Mouse (Mus musculus) limb, embryonic 13.5 days (tissue): Measurements from ENCODE around the gene Dot1l. TPM values are rescaled to one million over a fixed set of nuclear protein-coding genes. Genes with fewer than 3 reads are reported as not detected.
"Not testable (repeated sequence)": the region's sequence is repeated elsewhere in the genome, so short reads cannot be mapped to it uniquely, and the experiment has no call there.

Experiments used
- ATAC-seq: fragments of 200-750 bp; cut with Nextera tagmentation; 2 replicates; pipeline ENCODE4 v1.8.0; 2017; ENCODE audit warnings: low read depth, moderate number of reproducible peaks, moderate TSS enrichment; ENCODE audit not compliant: low FRiP score
- H3K27ac ChIP-seq: fragments of 300-500 bp; sonication (generic); 2 replicates; pipeline ENCODE4 v1.5.1; 2015; ENCODE audit warnings: inconsistent platforms, mild to moderate bottlenecking, moderate library complexity
- H3K27me3 ChIP-seq: fragments of 300-500 bp; sonication (generic); 2 replicates; pipeline ENCODE4 v1.6.1; 2015; ENCODE audit warnings: mild to moderate bottlenecking, inconsistent platforms
- H3K36me3 ChIP-seq: fragments of 300-500 bp; sonication (generic); 2 replicates; pipeline ENCODE4 v1.6.1; 2015; ENCODE audit warnings: inconsistent platforms, mild to moderate bottlenecking, moderate library complexity
- H3K4me1 ChIP-seq: fragments of 300-500 bp; sonication (generic); 2 replicates; pipeline ENCODE4 v1.6.1; 2015; ENCODE audit warnings: inconsistent platforms
- H3K4me2 ChIP-seq: fragments of 300-500 bp; sonication (generic); replicated peaks from 2 replicates; pipeline ENCODE4 v1.6.1; 2015; ENCODE audit warnings: inconsistent platforms, mild to moderate bottlenecking, moderate library complexity
- H3K4me3 ChIP-seq: fragments of 300-500 bp; sonication (generic); 2 replicates; pipeline ENCODE4 v1.5.1; 2015; ENCODE audit warnings: moderate library complexity, mild to moderate bottlenecking, inconsistent platforms
- H3K9ac ChIP-seq: fragments of 300-500 bp; sonication (generic); 2 replicates; pipeline ENCODE4 v1.6.1; 2015; ENCODE audit warnings: mild to moderate bottlenecking, inconsistent platforms
- H3K9me3 ChIP-seq: fragments of 300-500 bp; sonication (generic); 2 replicates; pipeline ENCODE4 v1.6.1; 2016; ENCODE audit warnings: inconsistent platforms
- WGBS: fragments of 180-500 bp; shearing (Covaris S2); methylation state at CpG from one replicate; pipeline ENCODE4 v1.1.7; 2015; 5-methylcytosine and 5-hydroxymethylcytosine counted together
- polyA plus RNA-seq: library from polyadenylated mRNA; unstranded; fragments of >200 nt; fragmentation: Nextera tagmentation; extraction: Ambion mirVana; gene quantifications from 2 replicates; pipeline ENCODE4 v1.2.1, GENCODE M21; 2015

Dot1l gene
- polyA plus RNA-seq, 1 experiment from 2014 or later = 19.2 TPM

DNA sequence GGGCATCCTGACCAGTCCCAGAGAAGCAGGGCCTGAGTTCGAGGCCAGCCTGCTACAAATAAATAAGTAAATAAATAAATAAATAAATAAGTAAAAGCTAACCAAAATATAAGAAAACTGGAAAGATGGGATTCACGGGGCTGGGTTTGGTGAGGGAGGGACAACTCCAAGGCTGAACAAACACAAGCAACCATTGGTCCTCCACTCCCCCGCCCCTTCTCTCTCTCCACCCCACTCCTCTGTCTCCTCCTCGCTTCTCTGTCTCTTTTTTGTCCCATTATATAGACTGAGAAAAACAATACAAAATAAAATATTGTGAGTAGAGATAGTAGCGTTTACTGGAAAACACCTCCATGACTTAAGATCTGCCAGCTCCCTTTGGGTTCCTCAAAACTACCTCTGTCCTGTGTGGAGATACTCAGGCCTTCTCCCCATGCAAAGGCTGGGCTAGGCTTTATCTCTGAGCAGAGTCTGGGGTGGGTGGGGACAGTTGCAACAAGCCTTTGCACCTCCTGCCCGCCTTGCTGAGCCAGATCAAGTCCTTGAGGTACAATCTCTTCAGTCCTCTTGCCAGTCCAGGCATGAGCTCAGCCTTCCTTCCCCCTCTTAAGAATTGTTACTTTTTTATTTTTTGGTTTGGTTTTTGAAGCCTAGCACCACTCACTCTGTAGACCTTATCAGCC is 63.7 kb downstream of the Dot1l start:
- H3K9ac ChIP-seq = no peak overlapping the region
- H3K27me3 ChIP-seq = no peaks in the 10 kb centered on the region
- no peaks in the 10 kb centered on the region for H3K9me3 ChIP-seq
- H3K4me2 ChIP-seq = no peak overlapping the region
- no peak overlapping the region for H3K27ac ChIP-seq
- no peaks in the 10 kb centered on the region for H3K36me3 ChIP-seq
- H3K4me3 ChIP-seq = no peak overlapping the region
- 58% methylated on average over 6 of the region's 6 CpGs for WGBS
- no peaks in the 10 kb centered on the region for H3K4me1 ChIP-seq
- ATAC-seq = no peak

DNA sequence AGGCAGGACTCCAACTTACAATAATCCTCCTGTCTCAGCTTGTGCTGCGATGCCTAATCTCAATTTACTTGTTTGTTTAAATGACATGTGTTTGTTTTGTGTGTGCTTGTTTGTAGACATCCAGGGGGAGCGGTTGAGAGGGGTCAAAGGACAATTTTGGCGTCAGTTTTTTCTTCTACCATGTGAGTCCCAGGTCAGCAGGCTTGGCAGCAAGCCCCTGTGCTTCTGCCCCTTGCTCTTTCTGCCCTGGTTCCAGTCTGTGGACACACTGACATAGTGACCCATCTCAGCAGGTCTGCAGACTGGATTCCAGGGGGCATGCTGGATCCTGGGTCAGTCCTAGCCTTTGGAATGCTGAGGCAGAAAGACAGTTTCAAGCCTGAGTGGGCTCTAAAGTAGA is 64.4 kb downstream of the Dot1l start:
- ATAC-seq = no peak
- H3K4me1 ChIP-seq = no peaks in the 10 kb centered on the region
- no peak overlapping the region for H3K4me3 ChIP-seq
- no peaks in the 10 kb centered on the region for H3K9me3 ChIP-seq
- no peaks in the 10 kb centered on the region for H3K36me3 ChIP-seq
- WGBS = 57% methylated on average over 3 of the region's 3 CpGs
- no peaks in the 10 kb centered on the region for H3K27me3 ChIP-seq
- H3K27ac ChIP-seq = no peak overlapping the region
- H3K4me2 ChIP-seq = no peak overlapping the region
- H3K9ac ChIP-seq = no peak overlapping the region

DNA sequence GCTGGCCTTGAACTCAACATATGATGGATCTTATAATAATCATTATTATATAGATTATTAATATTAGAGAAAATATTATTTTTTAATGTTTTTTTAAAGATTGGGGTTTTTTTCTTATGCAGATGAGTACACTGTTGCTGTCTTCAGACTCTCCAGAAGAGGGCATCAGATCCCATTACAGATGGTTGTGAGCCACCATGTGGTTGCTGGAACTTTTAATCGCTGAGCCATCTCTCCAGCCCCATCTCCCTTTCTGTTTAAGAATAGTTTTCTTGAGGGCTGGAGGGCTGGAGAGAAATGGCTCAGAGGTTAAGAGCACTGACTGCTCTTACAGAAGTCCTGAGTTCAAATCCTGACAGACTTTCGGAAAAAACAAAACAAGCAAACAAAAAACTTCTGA is 67.0 kb downstream of the Dot1l start:
- H3K9me3 ChIP-seq = no peaks in the 10 kb centered on the region
- no peaks in the 10 kb centered on the region for H3K36me3 ChIP-seq
- no peak overlapping the region for H3K4me2 ChIP-seq
- H3K9ac ChIP-seq = no peak overlapping the region
- H3K4me1 ChIP-seq = no peaks in the 10 kb centered on the region
- ATAC-seq = no peak
- H3K27me3 ChIP-seq = no peaks in the 10 kb centered on the region
- 50% methylated on average over 2 of the region's 2 CpGs for WGBS
- H3K27ac ChIP-seq = no peak overlapping the region
- H3K4me3 ChIP-seq = no peak overlapping the region

DNA sequence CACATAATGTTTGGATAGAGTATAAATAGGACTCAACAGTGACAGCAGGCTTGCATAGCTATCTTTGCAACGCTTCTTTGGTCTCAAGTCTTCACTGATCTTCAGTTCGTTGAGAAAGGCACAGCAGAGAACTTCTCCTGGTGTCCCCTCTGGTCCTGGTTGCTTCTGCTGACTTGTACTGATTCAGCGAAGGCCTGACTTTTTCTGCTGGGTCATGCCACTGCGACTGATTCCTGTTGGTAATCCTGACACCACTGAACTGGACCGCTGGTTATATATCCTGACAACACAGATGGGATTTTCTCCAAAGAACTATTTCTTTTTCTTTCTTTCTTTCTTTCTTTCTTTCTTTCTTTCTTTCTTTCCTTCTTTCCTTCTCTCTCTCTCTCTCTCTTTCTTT is 67.5 kb downstream of the Dot1l start:
- Histone ChIP-seq H3K4me1 (peaks cover 1% of the 10 kb centered on the region), H3K4me2 (no peak overlapping the region), H3K36me3 (no peaks in the 10 kb centered on the region), H3K9ac (no peak overlapping the region), H3K27me3 (no peaks in the 10 kb centered on the region), H3K9me3 (no peaks in the 10 kb centered on the region), H3K4me3 (no peak overlapping the region), H3K27ac (no peak overlapping the region)
- ATAC-seq = no peak
- WGBS = 91% methylated on average over 5 of the region's 5 CpGs

DNA sequence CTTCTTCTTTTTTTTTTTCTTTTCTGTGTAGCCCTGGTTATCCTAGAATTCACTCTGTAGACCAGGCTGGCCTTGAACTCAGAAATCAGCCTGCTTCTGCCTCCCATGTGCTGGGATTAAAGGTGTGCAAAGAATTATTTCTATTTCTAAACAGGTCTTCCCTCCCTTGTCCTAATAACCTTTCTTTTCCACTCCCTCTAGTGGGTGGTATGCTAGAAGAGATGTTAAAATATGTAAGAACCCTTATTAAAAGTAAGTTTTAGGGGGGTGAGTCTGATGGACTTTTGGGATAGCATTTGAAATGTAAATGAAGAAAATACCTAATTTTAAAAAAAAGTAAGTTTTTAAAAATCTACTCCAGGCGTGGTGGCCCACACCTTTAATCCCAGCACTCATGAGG is 68.3 kb downstream of the Dot1l start:
- no peak overlapping the region for H3K9ac ChIP-seq
- no peaks in the 10 kb centered on the region for H3K9me3 ChIP-seq
- 90% methylated on average over 1 of the region's 1 CpGs for whole genome bisulfite sequencing
- no peak overlapping the region for H3K4me3 ChIP-seq
- H3K4me1 ChIP-seq = peaks cover 9% of the 10 kb centered on the region
- H3K4me2 ChIP-seq = no peak overlapping the region
- no peak for ATAC-seq
- H3K27ac ChIP-seq = no peak overlapping the region
- no peaks in the 10 kb centered on the region; the same call in 1 of the 2 replicates for H3K36me3 ChIP-seq
- H3K27me3 ChIP-seq = no peaks in the 10 kb centered on the region

DNA sequence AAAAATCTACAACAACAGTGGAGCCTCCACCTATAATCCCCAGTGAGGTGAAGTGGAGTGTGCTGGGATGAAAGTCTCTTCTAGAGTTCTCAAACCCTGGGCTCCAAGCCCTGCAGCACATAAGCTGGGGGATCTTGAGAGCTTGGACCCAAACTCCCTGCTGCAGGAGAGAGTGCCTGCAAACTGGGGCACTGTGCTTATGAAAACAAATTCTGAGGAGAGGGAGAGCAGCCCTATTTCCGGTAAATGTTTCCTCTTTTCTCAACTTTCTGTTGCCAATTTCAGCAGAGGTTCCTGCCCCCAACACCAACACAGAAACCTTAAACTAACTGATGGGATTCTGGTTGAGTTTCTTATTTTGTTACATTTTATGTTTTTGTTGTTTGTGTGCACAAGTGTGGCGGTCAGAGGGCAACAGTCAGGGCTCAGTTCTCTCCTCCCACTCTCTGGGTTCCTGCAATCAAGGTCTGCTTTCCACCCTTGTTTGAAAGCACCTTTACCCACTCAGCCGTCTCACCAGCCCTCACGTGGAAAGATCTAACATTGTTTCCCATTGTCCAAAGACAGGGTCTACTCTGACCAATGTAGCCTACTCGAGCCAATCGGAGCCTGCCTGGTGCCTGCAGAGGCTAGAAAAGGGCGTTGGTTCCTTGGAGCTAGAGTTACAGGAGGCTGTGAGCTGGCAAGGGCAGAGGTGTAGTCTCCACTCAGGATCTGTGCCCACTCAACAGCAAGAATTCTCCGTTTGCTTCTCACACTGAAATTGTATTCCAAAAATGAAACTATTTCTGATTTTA is 69.0 kb downstream of the Dot1l start:
- 66% methylated on average over 8 of the region's 8 CpGs for WGBS

DNA sequence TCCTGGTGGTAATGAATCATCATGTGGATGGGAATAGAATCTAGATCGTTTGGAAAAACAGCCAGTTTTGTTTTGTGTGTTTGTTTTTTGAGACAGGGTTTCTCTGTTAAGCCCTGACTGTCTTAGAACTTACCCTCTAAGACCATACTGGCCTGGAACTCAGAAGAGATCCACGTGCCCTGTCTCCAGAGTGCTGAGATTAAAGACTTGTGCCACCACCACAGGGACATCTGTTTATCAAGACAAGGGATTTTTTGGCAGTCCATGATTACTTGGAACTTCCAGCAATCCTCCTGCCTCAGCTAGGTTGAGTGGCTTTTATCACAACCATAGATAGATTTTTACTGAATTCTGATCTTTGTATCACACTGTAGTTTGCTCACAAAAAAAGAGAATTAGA is 69.8 kb downstream of the Dot1l start:
- no peak for ATAC-seq
- H3K36me3 ChIP-seq = peaks cover 8% of the 10 kb centered on the region

More for the DNA sequence above, 69.0 kb downstream of the Dot1l start:
- no peaks in the 10 kb centered on the region for H3K27me3 ChIP-seq
- no peaks in the 10 kb centered on the region for H3K9me3 ChIP-seq
- H3K27ac ChIP-seq = no peak overlapping the region
- peaks cover 14% of the 10 kb centered on the region for H3K4me1 ChIP-seq
- ATAC-seq = no peak
- peaks cover under 1% of the 10 kb centered on the region for H3K36me3 ChIP-seq
- no peak overlapping the region for H3K4me3 ChIP-seq
- 0 out of 2 replicates have a peak overlapping the region, but pooled peaks have one; percentile 13 for H3K9ac ChIP-seq
- H3K4me2 ChIP-seq = no peak overlapping the region

DNA sequence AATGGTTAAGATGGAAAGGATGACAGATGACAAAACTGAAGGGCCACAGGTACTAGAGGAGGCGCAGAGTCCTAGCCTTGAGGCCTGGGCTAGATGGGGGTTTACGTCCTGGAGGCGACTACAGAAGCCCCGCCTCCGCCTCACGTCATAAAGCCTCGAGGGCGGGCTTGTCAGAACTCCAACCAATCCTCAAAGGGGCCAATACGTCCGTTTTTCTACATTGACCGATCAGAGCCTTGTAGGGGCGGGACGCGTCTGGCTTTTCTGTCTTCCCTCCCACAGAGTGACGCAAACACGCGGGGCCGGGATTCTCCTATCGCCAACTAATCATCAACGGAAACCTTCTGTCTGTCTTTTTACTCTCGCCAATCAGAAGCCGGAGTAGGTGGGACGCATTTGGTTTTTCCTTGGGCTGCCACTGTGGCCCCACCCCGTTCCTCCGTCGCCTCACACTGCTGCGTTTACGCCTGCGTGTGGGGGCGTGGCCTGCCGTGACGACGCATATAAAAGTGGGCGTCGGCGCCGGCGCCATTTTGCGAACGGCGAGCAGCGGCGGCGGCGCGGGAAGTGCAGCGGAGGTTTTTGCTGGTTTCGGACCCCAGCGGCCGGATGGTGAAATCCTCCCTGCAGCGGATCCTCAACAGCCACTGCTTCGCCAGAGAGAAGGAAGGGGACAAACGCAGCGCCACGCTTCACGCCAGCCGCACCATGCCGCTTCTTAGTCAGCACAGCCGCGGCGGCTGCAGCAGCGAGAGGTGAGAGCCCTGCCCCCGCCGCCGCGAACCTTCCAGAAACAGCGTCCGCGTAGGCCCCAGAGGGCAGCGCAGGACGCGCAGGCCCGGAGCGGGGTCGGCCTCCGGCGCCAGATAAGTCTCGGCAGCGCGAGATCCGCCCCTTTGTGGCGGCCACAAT is 71.4 kb downstream of the Dot1l start, which contains the start of gene Oaz1:
TSS of gene Oaz1 (plus strand) at position 506 of the 912 bp plus-strand sequence.
- Histone ChIP-seq H3K4me3 (peak within 1 kb of the TSS; percentile 82), H3K4me1 (peaks cover 37% of the 10 kb centered on the region), H3K36me3 (peaks cover 18% of the 10 kb centered on the region), H3K9ac (peak within 1 kb of the TSS; percentile 90), H3K27ac (peak within 1 kb of the TSS; percentile 87), H3K9me3 (no peaks in the 10 kb centered on the region), H3K4me2 (peak within 1 kb of the TSS; percentile 100), H3K27me3 (no peaks in the 10 kb centered on the region)
- under 1% methylated on average over 80 of the region's 82 CpGs for WGBS
- peak; percentile 98 for ATAC-seq

More for the DNA sequence above, 69.8 kb downstream of the Dot1l start:
- Histone ChIP-seq H3K4me1 (peaks cover 22% of the 10 kb centered on the region), H3K27me3 (no peaks in the 10 kb centered on the region), H3K4me3 (no peak overlapping the region), H3K4me2 (no peak overlapping the region), H3K9ac (no peak overlapping the region), H3K9me3 (no peaks in the 10 kb centered on the region), H3K27ac (no peak overlapping the region)
- WGBS = 81% methylated on average over 2 of the region's 2 CpGs

DNA sequence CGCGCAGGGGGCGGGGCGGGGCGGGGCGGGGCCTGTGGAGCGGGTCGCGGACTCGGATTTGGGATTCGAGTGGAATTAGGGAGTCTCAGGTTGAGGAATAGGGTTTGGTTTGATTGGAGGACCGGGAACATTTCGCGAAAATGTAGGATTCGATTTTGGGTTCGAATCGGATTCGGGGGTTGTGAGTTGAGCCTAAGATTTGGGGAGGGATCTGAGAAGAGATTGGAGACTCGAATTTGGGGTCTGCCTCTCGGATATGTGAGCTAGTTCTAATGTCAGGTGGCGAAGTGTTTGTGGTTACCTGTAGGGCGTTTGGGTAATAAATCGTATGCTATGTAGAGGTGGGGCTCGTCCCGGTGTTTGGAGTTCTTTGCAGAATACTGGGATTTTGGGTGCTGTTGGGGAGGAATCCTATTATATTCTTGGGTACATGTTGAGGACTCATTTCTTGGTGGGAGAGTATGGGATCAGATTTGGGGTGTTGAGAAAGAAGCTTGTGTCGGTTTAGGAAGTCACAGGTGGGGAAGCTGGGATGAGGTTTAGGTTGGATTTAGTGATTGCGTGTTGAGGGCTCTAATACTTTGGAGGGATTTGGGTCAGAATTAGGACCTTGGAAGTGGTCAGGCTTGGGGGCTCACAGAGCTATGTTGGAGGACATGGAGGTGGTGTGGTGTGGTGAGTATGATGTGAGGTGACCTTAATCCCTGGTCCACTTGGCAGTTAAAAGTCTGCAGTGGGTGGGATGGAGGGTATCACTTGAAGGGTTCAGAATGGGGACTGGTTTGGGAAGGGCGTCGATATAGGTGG is 72.3 kb downstream of the Dot1l start:
- H3K4me1 ChIP-seq = peaks cover 37% of the 10 kb centered on the region
- no peak for ATAC-seq
- peak overlapping the region; percentile 87; the same call in 1 of the 2 replicates for H3K27ac ChIP-seq
- H3K4me3 ChIP-seq = peak overlapping the region; percentile 82
- H3K9me3 ChIP-seq = no peaks in the 10 kb centered on the region
- WGBS = 8% methylated on average over 29 of the region's 29 CpGs
- peaks cover under 1% of the 10 kb centered on the region; the same call in 1 of the 2 replicates for H3K27me3 ChIP-seq
- peaks cover 18% of the 10 kb centered on the region for H3K36me3 ChIP-seq
- peak overlapping the region; percentile 100 for H3K4me2 ChIP-seq
- peak overlapping the region; percentile 90 for H3K9ac ChIP-seq

DNA sequence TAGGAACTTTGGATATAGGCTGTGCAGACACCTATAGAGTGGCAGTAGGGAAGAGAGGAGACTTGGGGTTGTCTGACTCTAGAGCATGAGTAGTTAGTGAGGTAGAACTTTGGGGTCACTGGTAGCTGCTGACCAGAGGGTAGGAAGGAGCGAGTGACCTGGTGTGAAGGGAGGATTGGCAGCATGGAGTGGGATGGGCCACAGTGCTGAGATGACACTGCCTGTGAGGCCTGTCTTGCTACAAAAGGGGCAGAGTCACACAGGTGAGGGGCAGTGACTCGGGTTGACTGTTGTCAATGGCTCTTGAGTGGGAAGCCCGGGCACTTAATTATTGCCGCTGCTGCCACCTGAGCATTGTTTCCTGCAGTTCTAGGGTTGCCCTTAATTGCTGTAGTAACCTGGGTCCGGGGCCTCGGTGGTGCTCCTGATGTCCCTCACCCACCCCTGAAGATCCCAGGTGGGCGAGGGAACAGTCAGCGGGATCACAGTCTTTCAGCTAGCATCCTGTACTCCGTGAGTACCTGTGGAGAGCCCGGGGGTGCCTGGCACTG is 72.9 kb downstream of the Dot1l start:
- peak overlapping the region; percentile 100 for H3K4me2 ChIP-seq
- H3K9me3 ChIP-seq = no peaks in the 10 kb centered on the region
- H3K4me3 ChIP-seq = peak overlapping the region; percentile 82
- no peak for ATAC-seq
- peak overlapping the region; percentile 90 for H3K9ac ChIP-seq
- H3K4me1 ChIP-seq = peaks cover 37% of the 10 kb centered on the region
- peaks cover 7% of the 10 kb centered on the region for H3K27me3 ChIP-seq
- H3K36me3 ChIP-seq = peaks cover 18% of the 10 kb centered on the region
- WGBS = 72% methylated on average over 10 of the region's 10 CpGs
- no peak overlapping the region for H3K27ac ChIP-seq

DNA sequence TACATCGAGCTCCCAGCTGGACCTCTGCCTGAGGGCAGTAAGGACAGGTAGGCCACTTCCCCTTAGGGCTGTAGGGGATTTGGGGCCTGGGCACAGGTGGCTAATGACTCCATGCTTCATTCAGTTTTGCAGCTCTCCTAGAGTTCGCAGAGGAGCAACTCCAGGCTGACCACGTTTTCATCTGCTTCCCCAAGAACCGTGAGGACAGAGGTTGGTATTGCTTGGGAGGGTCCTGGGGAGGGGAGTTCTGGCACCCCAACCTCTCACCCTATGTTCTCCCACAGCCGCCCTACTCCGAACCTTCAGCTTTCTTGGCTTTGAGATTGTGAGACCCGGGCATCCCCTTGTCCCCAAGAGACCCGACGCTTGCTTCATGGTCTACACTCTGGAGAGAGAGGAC is 73.6 kb downstream of the Dot1l start:
- not testable (repeated sequence) for H3K9me3 ChIP-seq, ATAC-seq, H3K27ac ChIP-seq
- peak overlapping the region; percentile 100 for H3K4me2 ChIP-seq
- H3K36me3 ChIP-seq = peaks cover 18% of the 10 kb centered on the region
- peak overlapping the region; percentile 82 for H3K4me3 ChIP-seq
- WGBS = 83% methylated on average over 9 of the region's 9 CpGs
- H3K27me3 ChIP-seq = peaks cover 13% of the 10 kb centered on the region
- H3K9ac ChIP-seq = peak overlapping the region; percentile 90; the same call in 1 of the 2 replicates
- H3K4me1 ChIP-seq = peaks cover 37% of the 10 kb centered on the region
